Mouse (Mus musculus) forebrain, embryonic 13.5 days (tissue): ENCODE results near the gene Ppa2. TPM values are rescaled to one million over a fixed set of nuclear protein-coding genes. Genes with fewer than 3 reads are reported as not detected.

Experiments used
- ATAC-seq: fragments of 200-750 bp; cut with Nextera tagmentation; 2 replicates; pipeline ENCODE4 v1.8.0; 2017
- H3K27ac ChIP-seq: fragments of 300-500 bp; sonication (generic); 2 replicates; pipeline ENCODE4 v1.5.1; 2015; ENCODE audit warnings: inconsistent platforms, mild to moderate bottlenecking, moderate library complexity
- H3K27me3 ChIP-seq: fragments of 300-500 bp; sonication (generic); 2 replicates; pipeline ENCODE4 v1.6.1; 2015; ENCODE audit warnings: mild to moderate bottlenecking, inconsistent platforms
- H3K36me3 ChIP-seq: fragments of 300-500 bp; sonication (generic); 2 replicates; pipeline ENCODE4 v1.6.1; 2015; ENCODE audit warnings: mild to moderate bottlenecking, inconsistent platforms; ENCODE audit not compliant: poor library complexity, severe bottlenecking
- H3K4me1 ChIP-seq: fragments of 300-500 bp; sonication (generic); 2 replicates; pipeline ENCODE4 v1.6.1; 2015; ENCODE audit warnings: inconsistent platforms
- H3K4me2 ChIP-seq: fragments of 300-500 bp; sonication (generic); 2 replicates; pipeline ENCODE4 v1.6.1; 2015; ENCODE audit warnings: inconsistent platforms, mild to moderate bottlenecking, moderate library complexity
- H3K4me3 ChIP-seq: fragments of 300-500 bp; sonication (generic); 2 replicates; pipeline ENCODE4 v1.5.1; 2015; ENCODE audit warnings: mild to moderate bottlenecking, inconsistent platforms
- H3K9ac ChIP-seq: fragments of 300-500 bp; sonication (generic); 2 replicates; pipeline ENCODE4 v1.6.1; 2015; ENCODE audit warnings: mild to moderate bottlenecking, inconsistent platforms
- H3K9me3 ChIP-seq: fragments of 300-500 bp; sonication (generic); replicated peaks from 2 replicates; pipeline ENCODE4 v1.6.1; 2016; ENCODE audit warnings: inconsistent platforms
- WGBS: fragments of 180-500 bp; shearing (Covaris S2); methylation state at CpG from one replicate; pipeline ENCODE4 v1.1.7; 2015; 5-methylcytosine and 5-hydroxymethylcytosine counted together
- polyA plus RNA-seq: library from polyadenylated mRNA; unstranded; fragments of >200 nt; fragmentation: Nextera tagmentation; extraction: Ambion mirVana; gene quantifications from 2 replicates; pipeline ENCODE4 v1.2.1, GENCODE M21; 2015

Gene Ppa2
- polyA plus RNA-seq, 1 experiment from 2014 or later, result 79.3 TPM

- no peaks in the 10 kb centered on the region for H3K9me3 ChIP-seq
- H3K27me3 ChIP-seq, result no peaks in the 10 kb centered on the region
- no peak overlapping the region for H3K4me3 ChIP-seq
- no peak for ATAC-seq
- no peak overlapping the region for H3K4me2 ChIP-seq
- H3K27ac ChIP-seq, result no peak overlapping the region
- peaks cover 8% of the 10 kb centered on the region; the same call in 1 of the 2 replicates for H3K4me1 ChIP-seq
- 95% methylated on average over 14 of the region's 14 CpGs for WGBS
- H3K9ac ChIP-seq, result no peak overlapping the region
- no peaks in the 10 kb centered on the region for H3K36me3 ChIP-seq
These were observed 5.1 kb downstream of the Ppa2 start for GRCm38 (mm10) chr3:133315011-133315410.

- Histone ChIP-seq H3K9me3 (no peaks in the 10 kb centered on the region), H3K9ac (no peak overlapping the region), H3K27ac (no peak overlapping the region), H3K4me1 (peaks cover 8% of the 10 kb centered on the region; the same call in 1 of the 2 replicates), H3K4me3 (no peak overlapping the region), H3K27me3 (no peaks in the 10 kb centered on the region), H3K4me2 (no peak overlapping the region), H3K36me3 (no peaks in the 10 kb centered on the region)
- WGBS, result 91% methylated on average over 8 of the region's 8 CpGs
- no peak for ATAC-seq
These were observed 5.7 kb downstream of the Ppa2 start for GRCm38 (mm10) chr3:133315647-133316046.

GRCm38 (mm10) chr3:133317845-133318244, 7.9 kb downstream of the Ppa2 start:
- 89% methylated on average over 4 of the region's 4 CpGs for WGBS
- Histone ChIP-seq H3K27me3 (no peaks in the 10 kb centered on the region), H3K9ac (no peak overlapping the region), H3K36me3 (no peaks in the 10 kb centered on the region), H3K9me3 (no peaks in the 10 kb centered on the region), H3K4me1 (no peaks in the 10 kb centered on the region), H3K4me3 (no peak overlapping the region), H3K27ac (no peak overlapping the region), H3K4me2 (no peak overlapping the region)
- ATAC-seq, result no peak

- H3K27me3 ChIP-seq, result no peaks in the 10 kb centered on the region
- WGBS, result 93% methylated on average over 15 of the region's 15 CpGs
- ATAC-seq, result no peak
- no peaks in the 10 kb centered on the region for H3K4me1 ChIP-seq
- H3K36me3 ChIP-seq, result no peaks in the 10 kb centered on the region
- no peak overlapping the region for H3K4me3 ChIP-seq
- no peak overlapping the region for H3K9ac ChIP-seq
- no peak overlapping the region for H3K4me2 ChIP-seq
- H3K27ac ChIP-seq, result no peak overlapping the region
- no peaks in the 10 kb centered on the region for H3K9me3 ChIP-seq
These were observed 8.7 kb downstream of the Ppa2 start for GRCm38 (mm10) chr3:133318596-133318995.

- H3K27ac ChIP-seq, result no peak overlapping the region
- no peaks in the 10 kb centered on the region for H3K36me3 ChIP-seq
- H3K9ac ChIP-seq, result no peak overlapping the region
- ATAC-seq, result no peak
- WGBS, result 78% methylated on average over 7 of the region's 7 CpGs
- no peak overlapping the region for H3K4me2 ChIP-seq
- no peaks in the 10 kb centered on the region for H3K9me3 ChIP-seq
- H3K27me3 ChIP-seq, result no peaks in the 10 kb centered on the region
- H3K4me1 ChIP-seq, result no peaks in the 10 kb centered on the region
- no peak overlapping the region for H3K4me3 ChIP-seq
These were observed 9.9 kb downstream of the Ppa2 start for GRCm38 (mm10) chr3:133319795-133320194.

- Histone ChIP-seq H3K4me2 (no peak overlapping the region), H3K27me3 (no peaks in the 10 kb centered on the region), H3K9me3 (no peaks in the 10 kb centered on the region), H3K9ac (no peak overlapping the region), H3K36me3 (no peaks in the 10 kb centered on the region), H3K4me1 (no peaks in the 10 kb centered on the region), H3K4me3 (no peak overlapping the region), H3K27ac (no peak overlapping the region)
- 93% methylated on average over 6 of the region's 6 CpGs for WGBS
- no peak for ATAC-seq
These were observed 10.4 kb downstream of the Ppa2 start for GRCm38 (mm10) chr3:133320313-133320712.

GRCm38 (mm10) chr3:133321928-133322327, 12.0 kb downstream of the Ppa2 start:
- peaks cover 2% of the 10 kb centered on the region for H3K36me3 ChIP-seq
- 92% methylated on average over 10 of the region's 10 CpGs for WGBS

GRCm38 (mm10) chr3:133322552-133322951, 12.6 kb downstream of the Ppa2 start:
- Histone ChIP-seq H3K4me3 (no peak overlapping the region), H3K4me2 (no peak overlapping the region), H3K9ac (no peak overlapping the region), H3K27me3 (no peaks in the 10 kb centered on the region), H3K27ac (no peak overlapping the region), H3K4me1 (no peaks in the 10 kb centered on the region), H3K36me3 (peaks cover 9% of the 10 kb centered on the region), H3K9me3 (no peaks in the 10 kb centered on the region)
- WGBS, result 76% methylated on average over 4 of the region's 4 CpGs
- ATAC-seq, result no peak

More at GRCm38 (mm10) chr3:133321928-133322327, 12.0 kb downstream of the Ppa2 start:
- no peak overlapping the region for H3K9ac ChIP-seq
- no peak for ATAC-seq
- H3K4me3 ChIP-seq, result no peak overlapping the region
- H3K9me3 ChIP-seq, result no peaks in the 10 kb centered on the region
- no peak overlapping the region for H3K4me2 ChIP-seq
- H3K4me1 ChIP-seq, result no peaks in the 10 kb centered on the region
- no peaks in the 10 kb centered on the region for H3K27me3 ChIP-seq
- H3K27ac ChIP-seq, result no peak overlapping the region

- Histone ChIP-seq H3K27ac (no peak overlapping the region), H3K9ac (no peak overlapping the region), H3K4me1 (no peaks in the 10 kb centered on the region), H3K4me2 (no peak overlapping the region), H3K27me3 (no peaks in the 10 kb centered on the region), H3K9me3 (no peaks in the 10 kb centered on the region), H3K36me3 (peaks cover 9% of the 10 kb centered on the region), H3K4me3 (no peak overlapping the region)
- no peak for ATAC-seq
- 30% methylated on average over 5 of the region's 5 CpGs for WGBS
These were observed 15.2 kb downstream of the Ppa2 start for GRCm38 (mm10) chr3:133325135-133325534.

GRCm38 (mm10) chr3:133328551-133328950, 18.6 kb downstream of the Ppa2 start:
- no peaks in the 10 kb centered on the region for H3K27me3 ChIP-seq
- 91% methylated on average over 13 of the region's 13 CpGs for WGBS
- no peak overlapping the region for H3K4me3 ChIP-seq
- H3K4me1 ChIP-seq, result no peaks in the 10 kb centered on the region
- no peak overlapping the region for H3K9ac ChIP-seq
- ATAC-seq, result no peak
- no peaks in the 10 kb centered on the region for H3K9me3 ChIP-seq
- no peak overlapping the region for H3K27ac ChIP-seq
- H3K36me3 ChIP-seq, result peaks cover 9% of the 10 kb centered on the region
- no peak overlapping the region for H3K4me2 ChIP-seq

- Histone ChIP-seq H3K9me3 (no peaks in the 10 kb centered on the region), H3K4me2 (no peak overlapping the region), H3K9ac (no peak overlapping the region), H3K36me3 (peaks cover 9% of the 10 kb centered on the region), H3K27ac (no peak overlapping the region), H3K4me3 (no peak overlapping the region), H3K27me3 (no peaks in the 10 kb centered on the region), H3K4me1 (no peaks in the 10 kb centered on the region)
- 83% methylated on average over 2 of the region's 2 CpGs for WGBS
- ATAC-seq, result no peak
These were observed 19.5 kb downstream of the Ppa2 start for GRCm38 (mm10) chr3:133329406-133329805.

GRCm38 (mm10) chr3:133331184-133331866, 21.4 kb downstream of the Ppa2 start:
- no peaks in the 10 kb centered on the region for H3K4me1 ChIP-seq
- H3K9ac ChIP-seq, result no peak overlapping the region
- no peaks in the 10 kb centered on the region for H3K27me3 ChIP-seq
- peaks cover 9% of the 10 kb centered on the region for H3K36me3 ChIP-seq
- no peak overlapping the region for H3K4me3 ChIP-seq
- H3K9me3 ChIP-seq, result no peaks in the 10 kb centered on the region
- H3K4me2 ChIP-seq, result no peak overlapping the region
- ATAC-seq, result no peak
- H3K27ac ChIP-seq, result no peak overlapping the region
- 75% methylated on average over 15 of the region's 15 CpGs for WGBS

- H3K9ac ChIP-seq, result no peak overlapping the region
- 90% methylated on average over 5 of the region's 5 CpGs for WGBS
- no peak overlapping the region for H3K4me2 ChIP-seq
- no peak overlapping the region for H3K4me3 ChIP-seq
- H3K4me1 ChIP-seq, result no peaks in the 10 kb centered on the region
- no peak for ATAC-seq
- H3K27me3 ChIP-seq, result no peaks in the 10 kb centered on the region
- no peak overlapping the region for H3K27ac ChIP-seq
- no peaks in the 10 kb centered on the region for H3K9me3 ChIP-seq
- H3K36me3 ChIP-seq, result peaks cover 3% of the 10 kb centered on the region
These were observed 22.4 kb downstream of the Ppa2 start for GRCm38 (mm10) chr3:133332280-133332679.
